Mouse (Mus musculus) gastrocnemius, adult 2 months (tissue): Measurements from ENCODE around the gene Krt20. TPM values are rescaled to one million over a fixed set of nuclear protein-coding genes. Genes with fewer than 3 reads are reported as not detected.

Experiments used
- DNase-seq: peaks from one replicate; pipeline ENCODE4 v3.0.0; 2022
- H3K27ac ChIP-seq: fragments of 200-600 bp; 2 replicates; pipeline ENCODE4 v1.8.1; 2022; ENCODE audit warnings: mild to moderate bottlenecking
- H3K4me3 ChIP-seq: fragments of 200-600 bp; 2 replicates; pipeline ENCODE4 v1.8.1; 2022; ENCODE audit warnings: mild to moderate bottlenecking, moderate library complexity
- CTCF ChIP-seq: fragments of 200-600 bp; IDR thresholded peaks from 2 replicates; pipeline ENCODE4 v1.8.1; 2022; ENCODE audit warnings: antibody characterized with exemption, mild to moderate bottlenecking, moderate library complexity
- intact Hi-C: fragments of 180-260 bp; cut with DNase I; formaldehyde crosslinking; loops from one replicate; pipeline ENCODE4 v1.15.1; 2025
- total RNA-seq, 2 experiments: library from RNA; stranded (reverse); gene quantifications; 2 replicates each; pipeline ENCODE4 v1.2.3; 2021

Gene Krt20
- total RNA-seq, 2 experiments from 2014 or later = not detected

DNA sequence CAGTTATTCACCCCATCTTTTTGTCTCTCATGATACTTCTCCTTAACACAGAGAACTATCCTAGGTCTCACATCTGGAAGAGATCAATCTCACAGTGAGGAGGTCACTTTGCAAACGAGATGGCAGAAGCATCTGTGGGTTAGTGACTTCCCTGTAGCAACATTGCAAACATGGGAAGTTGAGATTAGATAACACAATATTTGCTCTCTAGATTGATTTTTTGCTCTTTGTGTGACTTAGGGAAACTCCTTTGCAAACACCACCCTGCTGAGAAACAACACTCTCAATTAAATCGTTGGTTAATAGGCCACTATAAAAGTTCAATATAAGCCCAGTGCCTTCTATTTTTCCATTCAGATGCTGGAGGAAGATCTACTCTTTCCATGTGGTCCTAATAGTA, 10.8 kb upstream of the Krt20 start:
- intact Hi-C loops = no loop called here

DNA sequence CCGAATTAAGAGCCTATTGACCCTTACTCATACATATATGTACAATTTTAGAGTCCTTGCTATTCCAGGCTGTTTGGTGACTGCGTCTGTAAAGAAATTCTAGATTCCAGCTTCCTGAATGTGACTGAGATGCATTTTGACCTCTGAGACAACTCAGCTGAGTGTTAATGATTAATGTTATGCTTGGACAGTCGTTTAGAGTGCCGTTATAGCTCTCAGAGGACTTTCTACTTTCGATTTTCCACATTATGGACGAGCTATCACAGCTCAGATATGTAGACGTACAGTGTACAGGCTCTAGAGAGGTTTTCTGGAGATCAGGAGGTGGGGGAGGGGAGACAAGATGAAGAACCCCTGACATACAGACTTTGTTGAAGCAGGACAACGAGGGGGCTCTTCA, 3.3 kb upstream of the Krt20 start:
- intact Hi-C loops = no loop called here
- no peak overlapping the region for H3K4me3 ChIP-seq
- TF ChIP-seq CTCF = no peak
- DNase-seq = no peak
- no peak overlapping the region for H3K27ac ChIP-seq

More for the DNA sequence above, 10.8 kb upstream of the Krt20 start:
- no peak for DNase-seq
- no peak for TF ChIP-seq CTCF
- H3K27ac ChIP-seq = no peak overlapping the region
- no peak overlapping the region for H3K4me3 ChIP-seq

DNA sequence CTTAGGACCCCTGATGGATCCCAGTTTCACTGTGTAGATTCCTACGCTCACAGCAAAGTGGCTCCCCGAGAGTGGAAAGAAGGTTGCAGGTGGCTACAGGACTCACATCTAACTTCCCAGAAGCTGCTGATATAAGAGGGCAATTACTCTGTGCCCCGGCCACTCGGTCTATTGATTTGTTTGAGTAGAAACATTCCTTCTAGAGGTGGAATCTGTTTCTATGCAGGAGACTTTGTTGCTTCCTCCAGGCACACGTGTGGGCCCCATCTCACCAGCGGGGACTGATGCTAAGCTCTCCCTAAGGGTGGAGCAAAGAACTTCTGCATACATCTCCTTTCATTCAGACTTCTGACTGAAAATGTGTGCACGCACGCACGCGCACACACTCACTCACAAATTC, 1.5 kb upstream of the Krt20 start:
- H3K4me3 ChIP-seq = no peak overlapping the region
- no peak for DNase-seq
- TF ChIP-seq CTCF = no peak
- H3K27ac ChIP-seq = no peak overlapping the region
- intact Hi-C loops = no loop called here

DNA sequence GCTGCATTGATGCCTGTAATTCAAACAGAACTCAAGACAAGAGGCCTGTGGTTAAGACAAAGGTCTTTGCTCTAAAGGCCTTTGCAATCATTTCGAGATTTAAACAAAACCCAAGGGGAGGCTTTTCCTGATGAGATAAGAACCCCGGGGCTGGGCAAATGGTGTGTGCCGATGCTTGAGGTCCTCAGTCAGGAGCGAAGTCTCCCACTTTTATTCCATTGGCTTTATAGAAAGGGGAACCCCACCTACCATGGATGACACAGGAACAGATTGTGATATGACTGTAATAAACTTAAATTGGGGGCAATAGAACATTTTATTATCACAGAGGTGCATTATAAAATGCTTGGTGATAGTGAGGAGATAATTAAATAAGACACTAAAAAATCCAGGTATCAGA, 1.3 kb downstream of the Krt20 start:
- Histone ChIP-seq H3K27ac (no peak overlapping the region), H3K4me3 (no peak overlapping the region)
- no peak for TF ChIP-seq CTCF
- DNase-seq = no peak
- intact Hi-C loops = no loop called here

DNA sequence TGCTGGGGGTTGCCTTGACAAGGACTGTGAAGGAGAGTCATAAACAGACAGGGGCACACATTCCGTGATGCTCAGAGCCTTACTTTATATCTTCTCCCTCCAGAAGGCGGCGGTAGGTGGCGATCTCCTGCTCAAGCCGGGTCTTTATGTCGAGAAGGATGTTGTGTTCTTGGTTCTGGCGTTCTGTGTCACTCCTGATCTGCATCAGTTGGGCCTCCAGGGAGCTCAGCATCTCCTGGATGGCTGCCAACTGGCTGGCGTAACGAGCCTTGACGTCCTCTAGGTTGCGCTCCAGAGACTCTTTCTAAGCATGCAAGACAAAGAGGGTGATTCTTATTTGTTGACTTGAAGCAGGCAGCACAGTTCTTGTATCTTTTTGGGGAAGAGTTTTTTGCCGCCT, 7.3 kb downstream of the Krt20 start:
- intact Hi-C loops = no loop called here
- H3K27ac ChIP-seq = no peak overlapping the region
- TF ChIP-seq CTCF = no peak
- DNase-seq = peak; percentile 19
- no peak overlapping the region for H3K4me3 ChIP-seq

DNA sequence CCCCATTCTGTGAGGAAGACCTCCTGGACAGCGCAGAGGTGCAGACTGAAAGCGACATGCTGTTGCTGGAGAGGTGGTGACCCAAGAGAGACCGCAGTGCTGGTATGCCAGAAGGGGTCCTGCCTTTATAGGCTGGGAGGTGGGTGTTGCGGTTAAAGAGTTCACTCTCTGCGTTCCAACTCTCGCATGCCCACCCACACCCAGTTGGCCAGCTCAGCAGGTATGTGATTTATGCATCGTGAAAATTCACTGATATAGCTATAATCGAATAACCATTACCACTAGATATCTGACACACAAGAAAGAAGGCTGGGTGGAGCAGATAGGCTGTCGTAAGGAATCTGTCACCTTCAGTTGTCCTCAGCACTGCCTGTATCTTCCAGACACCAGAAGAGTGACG, 15.8 kb downstream of the Krt20 start, which contains the start of gene Krt12:
Gene Krt12 (minus strand): TSS at position 101 of the 400 bp plus-strand sequence.
- intact Hi-C loops = no loop called here
- H3K4me3 ChIP-seq = no peak within 1 kb of the TSS
- DNase-seq = no peak
- H3K27ac ChIP-seq = no peak within 1 kb of the TSS
- TF ChIP-seq CTCF = no peak

DNA sequence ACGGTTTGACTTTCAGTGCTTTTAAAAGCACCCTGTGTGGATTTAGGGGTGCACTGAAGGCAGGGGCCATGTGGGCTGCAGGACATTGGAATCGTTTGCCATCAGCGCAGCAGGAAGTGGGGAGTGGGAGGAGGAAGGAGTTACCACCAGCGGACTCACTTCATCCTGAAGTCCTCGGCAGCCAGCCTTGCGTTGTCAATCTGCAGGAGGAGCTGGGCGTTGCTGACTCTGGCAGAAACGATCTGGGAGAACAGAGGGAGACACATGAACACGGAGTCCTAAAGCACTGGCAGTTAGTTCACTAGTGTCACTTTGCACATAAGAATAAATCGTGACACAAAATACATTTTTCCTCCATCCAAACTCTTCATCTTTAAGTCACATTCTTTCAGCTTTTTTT, 17.4 kb downstream of the Krt20 start:
- Histone ChIP-seq H3K27ac (no peak overlapping the region), H3K4me3 (no peak overlapping the region)
- intact Hi-C loops = no loop called here
- DNase-seq = no peak
- TF ChIP-seq CTCF = no peak

DNA sequence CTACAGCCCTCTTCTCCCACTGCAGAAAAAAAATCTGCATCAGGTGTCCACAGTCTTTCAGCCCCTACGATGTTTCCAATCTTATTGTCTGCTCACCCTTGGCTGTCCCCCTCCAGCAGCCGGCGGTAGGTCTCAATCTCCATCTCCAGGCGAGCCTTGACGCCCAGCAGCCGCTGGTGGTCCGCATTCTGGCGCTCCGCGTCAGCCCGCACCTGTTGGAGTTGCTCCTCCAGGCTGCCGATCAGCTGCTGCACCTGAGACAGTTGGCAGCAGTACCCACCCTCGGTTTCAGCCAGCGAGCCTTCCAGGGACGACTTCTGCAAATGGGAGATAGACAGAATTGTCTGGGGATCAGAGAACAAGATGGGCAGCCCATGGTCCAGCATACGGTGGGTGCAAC, 20.1 kb downstream of the Krt20 start:
- Histone ChIP-seq H3K27ac (no peak overlapping the region), H3K4me3 (no peak overlapping the region)
- TF ChIP-seq CTCF = no peak
- intact Hi-C loops = no loop called here
- no peak for DNase-seq

DNA sequence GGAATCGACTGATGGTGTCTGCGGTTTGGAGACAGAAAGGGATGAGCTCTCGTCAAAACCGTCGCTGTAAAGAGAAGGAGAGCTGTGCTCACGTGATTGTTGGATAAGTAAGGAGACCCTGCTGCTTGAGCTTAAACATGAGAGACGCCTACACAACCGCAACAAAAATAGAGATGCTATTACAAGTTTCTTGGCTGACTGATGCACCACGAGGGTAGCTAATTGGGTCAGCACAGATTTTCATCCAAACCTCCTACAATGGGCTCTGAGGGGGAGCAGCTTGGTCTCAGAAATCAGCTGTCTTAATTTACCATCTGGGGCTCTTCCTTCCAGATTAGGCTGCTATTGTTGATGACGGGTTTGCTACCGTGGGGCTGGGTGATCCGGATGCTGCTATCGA, 21.0 kb downstream of the Krt20 start:
- H3K27ac ChIP-seq = no peak overlapping the region
- no peak for DNase-seq
- no peak overlapping the region for H3K4me3 ChIP-seq
- intact Hi-C loops = no loop called here
- no peak for TF ChIP-seq CTCF

DNA sequence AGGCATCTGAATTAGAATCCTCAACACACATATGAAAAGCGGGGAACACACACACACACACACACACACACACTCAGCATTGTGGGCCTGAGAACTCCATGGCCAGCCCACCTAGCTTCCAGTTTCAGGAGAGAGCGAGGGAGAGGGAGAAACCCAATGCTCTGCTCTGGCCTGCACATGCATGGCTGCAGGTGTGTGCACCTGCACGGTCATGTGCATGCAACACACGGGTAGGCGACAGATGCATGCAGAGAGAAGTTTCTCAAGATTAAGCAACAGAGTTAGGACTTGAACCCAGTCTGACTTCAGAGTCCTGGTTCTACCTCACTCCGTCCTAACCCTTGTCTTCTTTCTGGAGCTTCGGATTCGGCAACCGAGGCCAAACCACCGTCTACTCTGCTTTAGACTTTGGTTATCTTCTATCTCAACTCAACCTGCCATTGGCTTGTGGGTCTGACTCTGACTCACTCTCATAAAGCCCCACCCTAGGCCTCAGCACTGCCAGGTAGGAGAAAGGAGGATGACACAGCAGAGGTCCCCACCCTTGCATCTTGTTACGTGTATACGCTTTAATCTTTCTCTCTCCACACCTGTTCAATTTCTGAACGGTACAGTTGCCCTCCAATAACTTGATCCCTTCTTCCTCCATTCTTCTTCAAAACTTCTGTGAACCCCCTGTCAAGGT, 23.3 kb downstream of the Krt20 start:
- H3K27ac ChIP-seq = no peak overlapping the region
- H3K4me3 ChIP-seq = no peak overlapping the region
- DNase-seq = no peak
- no peak for TF ChIP-seq CTCF
- intact Hi-C loops = no loop called here

DNA sequence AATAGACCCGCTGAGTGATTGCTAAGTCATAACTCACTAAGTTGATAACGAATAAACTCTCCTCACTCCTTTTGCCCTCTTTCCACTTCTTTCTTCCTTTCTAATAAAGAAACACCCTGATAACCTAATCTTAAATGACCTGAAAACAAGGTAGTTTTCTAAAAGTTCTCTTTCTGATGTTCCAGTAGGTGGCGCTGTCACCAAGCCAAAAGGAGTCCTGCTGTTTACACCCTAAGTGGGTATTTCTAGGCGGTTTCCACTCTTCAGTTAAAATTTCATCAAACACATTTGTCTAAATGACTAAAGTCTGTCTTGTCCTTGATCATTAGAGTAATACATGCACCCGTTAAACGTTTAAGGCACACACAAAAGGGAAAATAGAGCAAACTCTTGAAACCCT, 24.7 kb downstream of the Krt20 start:
- H3K4me3 ChIP-seq = no peak overlapping the region
- intact Hi-C loops = no loop called here
- TF ChIP-seq CTCF = peak; percentile 78
- DNase-seq = peak; percentile 23
- H3K27ac ChIP-seq = no peak overlapping the region

DNA sequence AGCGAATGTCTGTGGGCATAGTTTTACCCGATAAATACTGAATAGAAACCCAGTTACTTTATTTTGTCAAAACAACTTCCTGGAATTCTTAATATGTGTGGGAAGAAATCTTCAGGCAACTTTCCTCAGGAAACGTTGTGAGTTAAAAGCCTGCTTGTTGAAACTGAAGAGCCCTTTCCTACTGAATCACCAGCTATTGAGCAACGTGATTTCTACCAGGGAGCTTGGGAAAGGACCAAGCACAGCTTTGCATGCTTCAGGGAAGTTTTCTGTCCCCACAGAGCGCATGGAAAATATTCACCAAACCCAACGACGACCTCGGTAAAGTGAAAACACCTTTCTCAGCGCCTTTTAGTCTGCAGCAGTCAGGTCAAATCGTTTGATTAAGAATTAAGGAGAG, 31.8 kb downstream of the Krt20 start:
- TF ChIP-seq CTCF = no peak
- DNase-seq = no peak
- Histone ChIP-seq H3K27ac (no peak overlapping the region), H3K4me3 (no peak overlapping the region)
- intact Hi-C loops = no loop called here

DNA sequence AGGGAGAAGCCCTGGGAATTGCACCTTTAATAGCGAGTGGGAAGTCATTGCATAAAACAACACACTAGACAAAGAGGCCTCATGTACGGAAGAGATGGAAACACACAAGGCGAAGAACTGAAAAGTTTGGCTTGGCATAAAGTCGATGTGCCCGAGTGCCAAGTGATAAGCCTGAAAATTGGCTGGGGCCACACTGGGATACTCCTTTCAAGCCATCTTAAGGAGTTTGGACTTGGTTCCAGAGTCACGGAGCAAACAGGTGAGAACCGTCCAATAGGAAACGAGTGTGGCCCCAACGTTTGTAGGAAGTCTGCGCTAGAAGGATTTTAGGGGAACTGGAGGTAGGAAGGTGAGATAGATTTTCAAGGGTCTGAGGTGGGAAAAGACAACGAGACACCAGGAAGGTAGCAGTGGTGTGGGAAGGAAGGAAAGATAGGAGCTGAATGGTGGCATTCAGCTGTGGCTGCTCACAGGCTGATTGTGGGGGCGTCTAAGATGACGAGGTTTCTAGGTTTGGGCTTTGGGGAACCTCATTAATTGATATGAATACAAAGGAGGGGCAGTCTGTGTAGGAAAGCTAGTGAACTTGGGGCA, 37.9 kb downstream of the Krt20 start:
- TF ChIP-seq CTCF = no peak
- DNase-seq = no peak
- intact Hi-C loops = no loop called here
- Histone ChIP-seq H3K27ac (no peak overlapping the region), H3K4me3 (no peak overlapping the region)

DNA sequence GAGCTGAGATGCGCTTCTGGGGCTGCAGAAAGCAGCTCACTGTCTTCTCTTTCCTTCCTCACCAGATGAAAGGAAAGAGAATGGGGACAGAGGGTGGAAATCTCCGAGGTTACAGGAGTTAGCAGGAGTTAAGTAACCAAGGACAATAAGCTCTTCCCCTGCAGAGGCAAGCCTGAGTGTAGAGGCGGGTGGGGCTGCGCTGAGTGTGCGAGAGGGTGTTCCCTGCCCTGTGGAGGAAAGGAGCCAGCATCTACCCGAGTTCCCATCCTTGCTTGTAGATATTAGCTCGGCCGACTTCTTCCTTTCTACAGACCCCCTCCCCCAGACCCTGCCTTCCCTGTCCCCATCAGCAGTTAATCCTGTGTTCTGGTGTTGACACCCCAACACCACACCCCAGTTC, 39.1 kb downstream of the Krt20 start:
- Histone ChIP-seq H3K4me3 (no peak overlapping the region), H3K27ac (no peak overlapping the region)
- no peak for DNase-seq
- intact Hi-C loops = no loop called here
- no peak for TF ChIP-seq CTCF
